Mouse (Mus musculus) stomach, embryonic 15.5 days (tissue): ENCODE measurements at regions not wholly inside any gene's neighbourhood (a gene's known extent, or its start where the extent isn't known, plus 50 kb on each side); places are given as distances from the start of the nearest gene placed in this dataset.

Experiments
- ATAC-seq: fragments of 200-750 bp; cut with Nextera tagmentation; 2 replicates; pipeline ENCODE4 v1.8.0; 2017; ENCODE audit warnings: low read depth, moderate number of reproducible peaks, moderate TSS enrichment; ENCODE audit not compliant: insufficient read depth, low FRiP score
- H3K27ac ChIP-seq: fragments of 300-500 bp; sonication (generic); 2 replicates; pipeline ENCODE4 v1.5.1; 2015; ENCODE audit warnings: mild to moderate bottlenecking, inconsistent platforms
- H3K27me3 ChIP-seq: fragments of 300-500 bp; sonication (generic); replicated peaks from 2 replicates; pipeline ENCODE4 v1.6.1; 2015; ENCODE audit warnings: inconsistent platforms
- H3K36me3 ChIP-seq: fragments of 300-500 bp; sonication (generic); 2 replicates; pipeline ENCODE4 v1.6.1; 2015; ENCODE audit warnings: inconsistent platforms
- H3K4me1 ChIP-seq: fragments of 300-500 bp; sonication (generic); 2 replicates; pipeline ENCODE4 v1.6.1; 2015; ENCODE audit warnings: inconsistent platforms
- H3K4me2 ChIP-seq: fragments of 300-500 bp; sonication (generic); 2 replicates; pipeline ENCODE4 v1.6.1; 2015; ENCODE audit warnings: mild to moderate bottlenecking, inconsistent platforms
- H3K4me3 ChIP-seq: fragments of 300-500 bp; sonication (generic); replicated peaks from 2 replicates; pipeline ENCODE4 v1.5.1; 2015; ENCODE audit warnings: inconsistent platforms
- H3K9ac ChIP-seq: fragments of 300-500 bp; sonication (generic); 2 replicates; pipeline ENCODE4 v1.6.1; 2015; ENCODE audit warnings: inconsistent platforms
- H3K9me3 ChIP-seq: fragments of 300-500 bp; sonication (generic); 2 replicates; pipeline ENCODE4 v1.6.1; 2016; ENCODE audit warnings: inconsistent platforms
- WGBS: fragments of 180-500 bp; shearing (Covaris S2); methylation state at CpG from one replicate; pipeline ENCODE4 v1.1.7; 2015; 5-methylcytosine and 5-hydroxymethylcytosine counted together

DNA sequence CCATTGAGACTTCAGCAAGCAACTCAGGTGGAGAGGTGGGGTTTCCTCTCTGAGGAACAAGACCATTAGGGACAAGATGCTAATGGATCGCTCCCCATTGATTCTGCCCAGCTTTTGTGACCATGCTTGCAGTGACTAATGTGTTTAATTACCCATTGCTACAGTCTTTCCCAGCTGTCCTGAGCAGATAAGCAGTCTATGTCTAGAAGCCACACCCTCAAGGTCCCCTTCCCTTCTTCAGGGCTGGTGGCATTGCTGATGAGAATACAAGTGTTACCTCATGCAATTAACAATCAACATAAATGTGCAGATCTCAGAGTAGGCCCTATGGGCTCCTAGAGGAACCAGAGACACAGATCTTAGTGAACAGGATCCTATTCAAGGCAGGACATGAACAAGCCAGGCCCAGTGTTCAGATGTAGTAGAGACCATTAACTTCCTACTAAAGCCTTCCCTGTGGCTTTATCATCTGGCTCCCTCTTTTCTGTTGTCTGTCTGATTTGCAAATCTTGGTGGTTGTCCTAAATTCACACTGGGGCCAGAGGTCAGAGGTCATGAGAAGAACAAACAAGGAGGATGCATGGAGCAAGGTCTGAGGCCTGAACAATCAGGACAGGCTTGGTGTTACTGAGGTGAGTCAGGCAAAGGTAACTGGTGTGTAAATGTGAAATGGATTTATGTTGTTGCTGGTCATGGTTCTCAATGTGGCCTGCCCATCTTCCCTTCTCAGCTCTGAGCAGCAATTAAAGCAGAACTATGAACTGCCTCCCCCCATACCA is 56.8 kb downstream of the Odc1 start:
- no peak overlapping the region for H3K4me2 ChIP-seq
- H3K9me3 ChIP-seq, result no peaks in the 10 kb centered on the region
- H3K4me1 ChIP-seq, result no peaks in the 10 kb centered on the region
- H3K27ac ChIP-seq, result no peak overlapping the region
- H3K4me3 ChIP-seq, result no peak overlapping the region
- no peak for ATAC-seq
- H3K36me3 ChIP-seq, result no peaks in the 10 kb centered on the region
- H3K27me3 ChIP-seq, result no peaks in the 10 kb centered on the region
- H3K9ac ChIP-seq, result no peak overlapping the region
- WGBS, result 83% methylated on average over 1 of the region's 1 CpGs

DNA sequence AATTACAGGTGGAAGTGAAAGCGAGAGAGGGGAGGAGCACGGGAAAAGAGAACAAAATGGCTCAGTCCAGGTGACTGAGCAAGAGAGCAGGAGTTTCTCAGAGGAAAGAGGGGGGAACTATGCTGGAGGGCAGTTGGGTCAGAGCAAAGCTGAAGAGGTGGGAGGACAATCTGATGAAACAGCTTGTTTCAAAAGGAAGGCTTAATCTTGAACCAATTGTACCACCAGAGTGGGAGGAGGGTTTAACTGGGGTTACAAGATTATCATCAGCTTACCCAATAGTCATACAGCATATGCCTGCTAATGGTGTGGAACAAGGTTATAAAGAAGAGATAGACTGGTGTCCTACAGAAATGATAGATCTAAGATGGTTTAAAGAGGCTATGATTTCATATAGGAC is 59.0 kb downstream of the Odc1 start:
- Histone ChIP-seq H3K4me2 (no peak overlapping the region), H3K9ac (no peak overlapping the region), H3K4me1 (no peaks in the 10 kb centered on the region), H3K4me3 (no peak overlapping the region), H3K9me3 (no peaks in the 10 kb centered on the region), H3K27ac (no peak overlapping the region), H3K27me3 (no peaks in the 10 kb centered on the region), H3K36me3 (no peaks in the 10 kb centered on the region)
- 86% methylated on average over 2 of the region's 2 CpGs for WGBS
- ATAC-seq, result no peak

DNA sequence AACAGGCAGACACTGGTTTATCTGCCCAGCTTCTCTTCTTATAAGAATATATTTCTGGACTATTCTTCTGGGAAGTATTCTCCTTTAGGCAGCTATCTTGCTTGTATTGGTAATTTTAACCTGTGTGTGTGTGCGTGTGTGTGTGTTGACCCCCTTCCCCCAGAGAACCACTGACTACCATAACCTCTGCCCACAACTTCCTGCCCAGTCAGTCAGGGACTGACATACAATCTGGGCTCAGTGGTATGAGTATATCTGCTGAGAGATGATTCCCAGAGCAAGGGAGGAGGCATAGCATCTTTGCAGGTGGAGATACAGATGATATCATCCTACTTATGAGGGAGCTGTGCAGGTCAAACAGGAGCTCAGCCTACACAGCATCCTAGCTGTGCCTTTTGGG is 65.8 kb downstream of the Odc1 start:
- H3K9ac ChIP-seq, result no peak overlapping the region
- no peaks in the 10 kb centered on the region for H3K36me3 ChIP-seq
- no peaks in the 10 kb centered on the region for H3K4me1 ChIP-seq
- no peak overlapping the region for H3K4me2 ChIP-seq
- H3K4me3 ChIP-seq, result no peak overlapping the region
- H3K27me3 ChIP-seq, result no peaks in the 10 kb centered on the region
- 72% methylated on average over 1 of the region's 1 CpGs for WGBS
- ATAC-seq, result no peak
- no peaks in the 10 kb centered on the region for H3K9me3 ChIP-seq
- no peak overlapping the region for H3K27ac ChIP-seq

DNA sequence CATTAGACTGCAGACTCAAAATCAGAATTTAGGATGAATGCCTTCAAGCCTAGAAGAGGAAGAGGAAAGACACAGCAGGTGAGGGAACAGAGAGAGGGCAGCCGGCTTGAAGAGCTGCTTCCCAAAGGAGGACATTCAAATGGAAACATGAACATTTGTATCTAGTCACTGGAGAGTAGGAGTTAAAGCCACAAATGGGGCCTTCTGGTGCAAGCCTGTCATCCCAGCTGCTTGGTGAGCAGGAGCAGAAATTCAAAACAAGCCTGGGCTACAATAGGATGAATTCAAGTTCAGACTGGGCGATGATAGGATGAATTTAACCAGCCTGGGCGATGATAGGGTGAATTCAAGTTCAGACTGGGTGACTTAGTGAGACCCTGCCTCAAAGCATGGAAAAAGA is 67.4 kb downstream of the Odc1 start:
- no peak for ATAC-seq
- Histone ChIP-seq H3K9me3 (no peaks in the 10 kb centered on the region), H3K4me1 (no peaks in the 10 kb centered on the region), H3K36me3 (no peaks in the 10 kb centered on the region), H3K27ac (no peak overlapping the region), H3K4me3 (no peak overlapping the region), H3K4me2 (no peak overlapping the region), H3K27me3 (no peaks in the 10 kb centered on the region), H3K9ac (no peak overlapping the region)
- 81% methylated on average over 3 of the region's 3 CpGs for WGBS

DNA sequence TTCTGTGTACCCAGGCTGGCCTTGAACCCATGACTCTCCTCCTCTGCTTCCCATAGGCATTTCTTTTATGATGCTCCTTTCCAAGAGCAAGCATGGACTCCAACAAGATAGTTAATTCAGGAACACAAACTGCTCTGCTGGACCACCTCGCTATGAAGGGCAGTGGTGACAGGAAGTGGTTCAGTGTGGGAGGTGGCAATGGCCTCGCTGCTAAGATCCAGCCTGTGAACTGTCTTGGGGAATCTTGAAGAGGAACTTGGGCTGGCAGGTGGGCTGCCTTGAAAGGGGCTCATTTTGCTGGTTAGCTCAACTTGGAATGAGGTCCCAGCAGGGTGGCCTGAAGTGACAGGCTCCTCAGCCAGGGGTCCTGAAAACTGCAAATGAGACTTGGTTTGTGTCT is 72.4 kb upstream of the Hpcal1 start:
- no peaks in the 10 kb centered on the region for H3K4me1 ChIP-seq
- H3K9me3 ChIP-seq, result no peaks in the 10 kb centered on the region
- ATAC-seq, result no peak
- H3K4me3 ChIP-seq, result no peak overlapping the region
- H3K4me2 ChIP-seq, result no peak overlapping the region
- no peaks in the 10 kb centered on the region for H3K27me3 ChIP-seq
- 21% methylated on average over 2 of the region's 2 CpGs for WGBS
- no peaks in the 10 kb centered on the region for H3K36me3 ChIP-seq
- no peak overlapping the region for H3K27ac ChIP-seq
- no peak overlapping the region for H3K9ac ChIP-seq

DNA sequence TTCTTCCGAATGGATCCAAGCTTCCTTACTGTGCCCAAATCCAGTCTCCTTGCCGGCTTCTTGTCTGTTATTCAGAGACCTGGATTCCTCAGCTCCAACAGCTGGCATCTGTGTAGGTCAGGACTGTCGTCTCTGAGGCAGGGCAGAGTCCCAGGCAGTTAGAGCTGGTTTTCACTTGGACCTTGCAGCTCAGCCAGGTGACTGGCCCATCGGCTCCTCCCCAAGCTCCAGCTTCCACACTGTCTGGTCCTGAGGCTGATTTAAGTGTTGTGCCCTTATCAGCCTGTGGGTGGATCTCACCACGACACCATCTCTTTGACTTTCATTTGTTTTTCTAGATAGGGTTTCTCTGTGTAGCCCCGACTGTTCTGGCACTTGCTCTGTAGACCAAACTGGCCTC is 70.4 kb upstream of the Hpcal1 start:
- no peak for ATAC-seq
- H3K4me3 ChIP-seq, result no peak overlapping the region
- H3K4me2 ChIP-seq, result no peak overlapping the region
- WGBS, result 48% methylated on average over 6 of the region's 6 CpGs
- H3K36me3 ChIP-seq, result no peaks in the 10 kb centered on the region
- H3K4me1 ChIP-seq, result no peaks in the 10 kb centered on the region
- no peaks in the 10 kb centered on the region for H3K9me3 ChIP-seq
- no peak overlapping the region for H3K9ac ChIP-seq
- H3K27ac ChIP-seq, result no peak overlapping the region
- H3K27me3 ChIP-seq, result no peaks in the 10 kb centered on the region

DNA sequence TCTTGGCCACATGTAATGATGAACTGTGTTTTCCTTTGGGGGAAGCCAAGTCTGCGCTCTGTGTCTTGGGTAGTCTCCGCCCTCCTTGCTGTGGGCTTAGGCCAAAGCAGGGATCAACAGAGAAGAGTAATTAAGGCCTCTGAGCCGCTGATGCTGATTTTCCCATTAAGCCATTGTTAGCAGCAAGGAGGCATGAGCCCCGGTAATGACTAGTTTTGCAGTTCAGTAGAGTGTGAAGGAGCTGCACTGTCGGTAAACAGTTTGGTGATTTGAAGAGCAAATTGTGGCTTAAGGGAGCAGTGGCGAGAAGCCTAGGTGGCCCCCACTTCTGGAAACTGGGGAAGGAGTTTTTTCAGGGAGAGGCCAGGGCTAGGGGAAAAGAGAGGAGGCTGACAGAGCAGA is 69.2 kb upstream of the Hpcal1 start:
- H3K9me3 ChIP-seq, result no peaks in the 10 kb centered on the region
- H3K27ac ChIP-seq, result no peak overlapping the region
- ATAC-seq, result no peak
- H3K4me3 ChIP-seq, result no peak overlapping the region
- 48% methylated on average over 6 of the region's 6 CpGs for WGBS
- H3K9ac ChIP-seq, result no peak overlapping the region
- H3K27me3 ChIP-seq, result no peaks in the 10 kb centered on the region
- H3K4me1 ChIP-seq, result no peaks in the 10 kb centered on the region
- no peak overlapping the region for H3K4me2 ChIP-seq
- no peaks in the 10 kb centered on the region for H3K36me3 ChIP-seq

DNA sequence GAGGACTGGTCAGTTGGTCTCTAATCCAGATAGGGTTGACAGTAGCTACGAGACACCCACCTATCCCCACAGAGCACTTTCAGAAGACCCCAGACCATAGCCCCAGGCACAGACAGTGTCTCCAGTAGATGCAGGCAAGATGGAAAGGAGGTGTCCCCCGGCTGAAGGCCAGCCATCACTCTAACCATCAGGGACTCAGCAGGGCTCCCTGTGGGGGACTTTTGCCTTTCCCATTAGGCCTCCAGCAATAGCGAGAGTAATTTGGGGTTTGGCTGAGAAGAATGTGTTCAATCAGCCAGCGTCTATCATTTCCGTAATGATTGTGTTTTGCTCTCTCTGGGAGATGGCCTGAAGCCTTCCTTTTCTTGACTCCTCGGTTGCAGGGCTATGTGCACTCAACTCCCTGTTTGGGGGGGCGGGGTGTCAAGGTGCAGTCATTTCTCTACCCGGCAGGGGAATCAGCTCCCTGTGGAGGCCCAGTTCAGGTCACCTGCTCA is 68.1 kb upstream of the Hpcal1 start:
- H3K9me3 ChIP-seq, result no peaks in the 10 kb centered on the region
- no peak overlapping the region for H3K4me3 ChIP-seq
- ATAC-seq, result no peak
- H3K4me2 ChIP-seq, result no peak overlapping the region
- no peaks in the 10 kb centered on the region for H3K27me3 ChIP-seq
- no peak overlapping the region for H3K9ac ChIP-seq
- H3K4me1 ChIP-seq, result no peaks in the 10 kb centered on the region
- H3K27ac ChIP-seq, result no peak overlapping the region
- H3K36me3 ChIP-seq, result no peaks in the 10 kb centered on the region
- 68% methylated on average over 8 of the region's 8 CpGs for WGBS

DNA sequence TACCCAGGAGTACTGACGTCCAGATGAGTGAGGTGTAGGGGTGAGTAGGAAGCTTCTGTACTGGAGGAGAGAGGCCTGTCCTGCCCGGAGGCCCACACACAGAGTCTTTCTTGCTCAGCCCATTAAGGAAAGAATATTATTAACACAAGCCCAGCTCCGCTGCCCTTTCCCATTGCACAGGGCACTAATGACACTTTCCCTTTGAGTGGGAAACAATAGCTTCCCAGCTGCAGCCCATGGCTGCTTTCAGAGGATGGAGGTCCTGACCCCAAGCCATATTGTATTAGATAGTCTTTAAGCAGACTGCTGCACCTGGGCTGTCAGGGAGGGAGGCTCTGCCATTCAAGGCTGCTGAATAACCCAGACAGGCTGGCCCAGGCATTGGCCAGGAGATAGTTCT is 64.6 kb upstream of the Hpcal1 start:
- Histone ChIP-seq H3K4me3 (no peak overlapping the region), H3K4me2 (no peak overlapping the region), H3K9me3 (no peaks in the 10 kb centered on the region), H3K9ac (no peak overlapping the region), H3K27ac (no peak overlapping the region), H3K27me3 (no peaks in the 10 kb centered on the region), H3K4me1 (no peaks in the 10 kb centered on the region), H3K36me3 (no peaks in the 10 kb centered on the region)
- ATAC-seq, result no peak
- WGBS, result 19% methylated on average over 3 of the region's 3 CpGs

DNA sequence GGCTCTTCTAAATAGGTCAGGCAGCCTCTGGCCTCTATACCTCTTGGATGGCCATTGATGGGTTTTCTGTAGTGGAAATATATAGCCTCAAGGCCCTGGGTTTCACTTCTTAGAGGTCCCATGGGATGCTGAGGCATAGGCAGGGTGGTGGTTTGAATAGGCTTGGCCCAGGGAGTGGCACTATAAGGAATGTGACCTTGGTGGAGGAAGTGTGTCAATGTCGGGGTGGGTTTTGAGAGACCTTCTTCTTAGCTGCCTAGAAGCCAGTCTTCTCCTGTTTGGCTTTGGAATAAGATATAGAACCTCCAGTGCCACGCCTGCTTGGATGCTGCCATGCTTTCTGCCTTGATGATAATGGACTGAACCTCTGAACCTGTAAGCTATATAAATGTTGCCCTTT is 59.5 kb upstream of the Hpcal1 start:
- Histone ChIP-seq H3K9me3 (no peaks in the 10 kb centered on the region), H3K4me2 (no peak overlapping the region), H3K36me3 (no peaks in the 10 kb centered on the region), H3K9ac (no peak overlapping the region), H3K4me3 (no peak overlapping the region), H3K27me3 (no peaks in the 10 kb centered on the region), H3K4me1 (no peaks in the 10 kb centered on the region), H3K27ac (no peak overlapping the region)
- WGBS, result 86% methylated on average over 2 of the region's 2 CpGs
- ATAC-seq, result no peak

DNA sequence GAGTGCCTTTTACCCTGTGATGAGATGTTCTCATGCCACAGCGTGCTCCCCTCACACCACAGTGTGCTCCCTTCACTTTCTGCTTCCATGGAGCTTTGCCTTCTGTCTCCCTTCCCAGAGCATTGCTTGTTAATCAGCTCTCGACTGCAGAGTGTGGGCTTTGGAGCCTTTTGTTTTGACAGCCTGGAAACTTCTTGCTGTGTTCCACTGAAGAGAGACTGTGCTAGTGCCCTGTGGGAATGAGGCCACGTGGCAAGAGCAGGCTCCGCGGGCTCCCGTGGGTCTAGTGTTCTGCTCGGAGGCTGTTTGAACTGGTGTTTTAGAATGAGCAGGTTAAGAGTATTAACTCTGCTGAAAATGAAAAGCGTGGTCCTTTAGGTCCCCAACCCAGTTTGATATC is 54.5 kb upstream of the Hpcal1 start:
- peak; percentile 19; the same call in 1 of the 2 replicates for ATAC-seq
- H3K9ac ChIP-seq, result no peak overlapping the region
- H3K36me3 ChIP-seq, result no peaks in the 10 kb centered on the region
- peak overlapping the region; percentile 63 for H3K27ac ChIP-seq
- H3K9me3 ChIP-seq, result no peaks in the 10 kb centered on the region
- no peak overlapping the region for H3K4me2 ChIP-seq
- 74% methylated on average over 8 of the region's 8 CpGs for WGBS
- H3K27me3 ChIP-seq, result no peaks in the 10 kb centered on the region
- H3K4me1 ChIP-seq, result 0 out of 2 replicates have a peak, but pooled peaks cover 4% of the 10 kb centered on the region
- H3K4me3 ChIP-seq, result no peak overlapping the region

DNA sequence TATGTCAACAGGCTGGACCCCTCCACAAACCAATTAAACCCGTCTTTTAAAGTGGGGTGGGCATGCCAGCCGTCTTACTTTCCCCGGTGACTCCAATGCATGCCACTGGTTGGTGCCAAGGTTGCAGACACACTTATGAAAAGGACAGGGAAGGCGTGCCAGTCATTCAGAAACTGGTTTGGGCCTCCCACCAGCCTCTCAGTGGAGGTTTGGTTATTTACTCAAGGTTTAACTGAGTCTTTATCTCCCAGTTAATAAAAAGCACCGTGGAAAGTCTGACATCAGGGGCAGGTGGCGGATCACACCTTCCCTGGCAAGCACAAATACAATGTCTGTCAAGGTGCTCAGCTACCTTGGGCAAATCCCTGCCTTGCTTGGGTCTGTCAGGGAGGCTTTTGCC is 54.1 kb upstream of the Hpcal1 start:
- H3K27ac ChIP-seq, result peak overlapping the region; percentile 69
- peak; percentile 89 for ATAC-seq
- 53% methylated on average over 6 of the region's 6 CpGs for WGBS
- H3K27me3 ChIP-seq, result no peaks in the 10 kb centered on the region
- H3K4me1 ChIP-seq, result 0 out of 2 replicates have a peak, but pooled peaks cover 4% of the 10 kb centered on the region
- H3K9me3 ChIP-seq, result no peaks in the 10 kb centered on the region
- H3K4me2 ChIP-seq, result no peak overlapping the region
- no peaks in the 10 kb centered on the region for H3K36me3 ChIP-seq
- no peak overlapping the region for H3K9ac ChIP-seq
- no peak overlapping the region for H3K4me3 ChIP-seq
